Comparison of ENCODE assay signal across 17 mouse cellular contexts in genomic region chr3:85603811-85604210, GRCm38 (mm10).
"Had no signal": no experiment of that assay in that cellular context is flagged by ENCODE, and none has a peak within 500 bp of the region (broad histone marks: within the 10 kb centered on the region; RNA-seq: fewer than 3 reads in every experiment).

No protein-coding gene starts in this region.

- H3K9me3 ChIP-seq: limb, embryonic 15.5 days; liver, embryonic 12.5 days; megakaryocyte, embryonic 14.5 days; midbrain, embryonic 15.5 days; stomach, embryonic 15.5 days had no signal

- H3K9ac ChIP-seq: limb, embryonic 15.5 days; liver, embryonic 12.5 days; lung, embryonic 14.5 days; midbrain, embryonic 15.5 days; stomach, embryonic 15.5 days had no signal

- H3K36me3 ChIP-seq: limb, embryonic 15.5 days; midbrain, embryonic 15.5 days; stomach, embryonic 15.5 days had no signal

- H3K27ac ChIP-seq: kidney, postnatal 0 days; limb, embryonic 15.5 days; liver, embryonic 12.5 days; macrophage; midbrain, embryonic 15.5 days; stomach, embryonic 15.5 days had no signal

- H3K4me1 ChIP-seq: liver, embryonic 12.5 days; midbrain, embryonic 15.5 days; stomach, embryonic 15.5 days had no signal

- H3K4me3 ChIP-seq: limb, embryonic 15.5 days; liver, embryonic 12.5 days; megakaryocyte, embryonic 14.5 days; midbrain, embryonic 15.5 days; stomach, embryonic 15.5 days had no signal

- ATAC-seq: liver, embryonic 12.5 days; midbrain, embryonic 15.5 days had no signal

- H3K27me3 ChIP-seq: limb, embryonic 15.5 days; liver, embryonic 12.5 days; megakaryocyte, embryonic 14.5 days; midbrain, embryonic 15.5 days; stomach, embryonic 15.5 days had no signal

- H3K4me2 ChIP-seq: limb, embryonic 15.5 days; liver, embryonic 12.5 days; lung, embryonic 14.5 days; midbrain, embryonic 11.5 days; midbrain, embryonic 15.5 days; stomach, embryonic 15.5 days had no signal

- DNase-seq: kidney, adult 9 months; kidney, postnatal 36 days; layer of hippocampus, postnatal 36 days; left cerebral cortex, postnatal 4 days; lung, embryonic 14.5 days; lung, postnatal 10 days; right cerebral cortex, postnatal 14 days; thymus, adult 2 months; thymus, postnatal 25 days had no signal
